Mouse (Mus musculus): ENCODE measurements at regions not wholly inside any gene's neighbourhood (a gene's known extent, or its start where the extent isn't known, plus 50 kb on each side); places are given as distances from the start of the nearest gene placed in this dataset.
"Not testable (repeated sequence)": the region's sequence is repeated elsewhere in the genome, so short reads cannot be mapped to it uniquely, and the experiment has no call there.

GRCm38 (mm10) chr2:133738839-133739430 lies 187.0 kb downstream of the Bmp2 start:
- no peak for DNase-seq (ENCODE audit: low read depth, low spot score)

- no peak for DNase-seq (ENCODE audit: low read depth, low spot score)
These were observed 196.5 kb downstream of the Bmp2 start for GRCm38 (mm10) chr2:133748493-133748892.

DNA sequence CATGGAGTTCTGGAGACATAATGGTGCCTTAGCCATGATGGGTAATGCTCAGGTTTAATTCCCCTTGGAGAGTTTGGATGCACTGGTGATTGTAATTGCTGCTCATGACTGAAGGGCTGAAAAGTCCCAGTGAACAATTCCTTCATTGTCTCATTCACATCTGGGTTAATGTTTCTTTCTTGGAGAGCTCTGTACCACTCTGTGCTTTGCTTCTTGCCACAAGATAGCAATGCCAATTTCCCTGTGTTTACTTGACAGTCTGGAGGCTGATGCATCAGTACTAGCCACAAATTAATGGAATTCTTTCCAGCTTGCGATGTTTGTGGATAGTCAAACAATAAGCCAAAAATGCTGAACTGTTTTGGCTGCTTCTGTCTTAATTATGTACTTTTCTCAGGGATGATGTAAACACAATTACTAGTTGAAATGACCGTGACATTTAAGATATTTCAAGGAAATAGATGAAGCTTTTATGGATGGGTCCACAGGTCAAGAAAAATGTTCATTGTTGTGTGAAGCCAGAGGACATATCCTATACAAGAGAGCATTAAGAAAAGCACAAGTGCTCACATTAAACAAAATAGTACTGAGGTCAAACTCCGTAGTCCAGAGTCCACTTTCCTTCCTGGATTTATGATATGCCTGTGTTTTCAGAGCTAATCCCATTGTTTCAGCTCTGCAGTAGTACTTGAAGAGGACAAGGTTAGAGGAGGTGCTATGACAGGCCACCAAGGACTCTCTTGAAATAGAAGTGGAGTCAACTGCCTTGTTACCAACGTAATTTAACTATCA lies 198.1 kb downstream of the Bmp2 start:
- no peak for DNase-seq (ENCODE audit: low read depth, low spot score)

DNA sequence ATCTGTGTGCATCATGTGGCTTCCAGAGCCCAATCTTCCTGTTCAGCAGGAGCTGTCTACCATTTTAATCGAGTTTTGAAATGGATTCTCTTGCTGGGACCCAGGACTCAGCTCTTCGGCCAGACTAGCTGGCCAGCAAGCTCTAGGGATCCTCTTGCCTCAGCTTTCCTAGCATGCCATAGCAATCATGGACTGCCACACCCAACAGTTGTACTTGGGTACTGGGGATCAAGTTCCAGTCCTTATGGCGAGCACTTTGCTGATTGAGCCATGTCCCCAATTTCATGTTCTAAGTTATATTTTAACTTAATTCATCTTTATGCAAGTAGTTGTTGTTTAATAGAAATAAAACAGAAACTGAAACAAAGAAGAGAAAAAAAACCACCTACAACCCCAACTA lies 202.1 kb downstream of the Bmp2 start:
- no peak for DNase-seq (ENCODE audit: low read depth, low spot score)

DNA sequence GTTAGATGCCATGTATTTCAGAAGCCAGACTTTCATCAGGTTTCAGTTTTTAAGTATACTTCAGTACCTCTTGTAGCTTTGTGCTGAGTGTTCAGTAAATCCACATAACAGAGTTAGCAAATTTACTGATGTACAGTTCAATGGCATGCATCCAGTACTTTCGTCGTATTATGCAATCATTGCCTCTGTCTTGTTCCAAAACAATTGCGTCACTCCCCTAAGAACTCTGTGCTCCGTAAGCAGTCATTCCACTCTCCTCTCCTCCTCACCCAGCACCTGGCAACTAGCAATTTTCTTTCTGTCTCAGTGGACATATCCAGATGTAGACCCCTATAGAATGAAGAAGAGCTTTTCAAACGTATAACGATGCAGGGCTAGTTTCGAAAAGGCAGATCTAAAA lies 209.5 kb downstream of the Bmp2 start:
- no peak for DNase-seq (ENCODE audit: low read depth, low spot score)

DNA sequence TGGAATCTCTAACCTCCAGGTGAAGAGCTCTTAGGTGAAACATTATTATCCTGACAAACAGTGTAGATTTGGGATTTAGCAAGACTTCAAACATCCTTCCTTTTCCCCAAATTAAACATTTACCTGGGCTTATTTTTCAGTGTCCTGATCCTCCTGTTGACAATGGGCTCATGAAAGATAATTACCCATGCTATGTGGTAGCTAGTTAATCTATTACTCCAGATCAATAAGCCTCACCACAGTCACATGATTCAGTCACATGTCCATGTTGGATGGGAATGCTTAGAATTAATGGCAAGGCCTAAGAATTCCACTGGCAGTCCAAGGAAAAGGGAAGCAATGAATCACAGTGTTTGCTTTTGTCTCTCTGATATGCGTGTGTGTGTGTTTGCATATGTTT lies 216.6 kb downstream of the Bmp2 start:
- DNase-seq (ENCODE audit: low read depth, low spot score) = no peak

DNA sequence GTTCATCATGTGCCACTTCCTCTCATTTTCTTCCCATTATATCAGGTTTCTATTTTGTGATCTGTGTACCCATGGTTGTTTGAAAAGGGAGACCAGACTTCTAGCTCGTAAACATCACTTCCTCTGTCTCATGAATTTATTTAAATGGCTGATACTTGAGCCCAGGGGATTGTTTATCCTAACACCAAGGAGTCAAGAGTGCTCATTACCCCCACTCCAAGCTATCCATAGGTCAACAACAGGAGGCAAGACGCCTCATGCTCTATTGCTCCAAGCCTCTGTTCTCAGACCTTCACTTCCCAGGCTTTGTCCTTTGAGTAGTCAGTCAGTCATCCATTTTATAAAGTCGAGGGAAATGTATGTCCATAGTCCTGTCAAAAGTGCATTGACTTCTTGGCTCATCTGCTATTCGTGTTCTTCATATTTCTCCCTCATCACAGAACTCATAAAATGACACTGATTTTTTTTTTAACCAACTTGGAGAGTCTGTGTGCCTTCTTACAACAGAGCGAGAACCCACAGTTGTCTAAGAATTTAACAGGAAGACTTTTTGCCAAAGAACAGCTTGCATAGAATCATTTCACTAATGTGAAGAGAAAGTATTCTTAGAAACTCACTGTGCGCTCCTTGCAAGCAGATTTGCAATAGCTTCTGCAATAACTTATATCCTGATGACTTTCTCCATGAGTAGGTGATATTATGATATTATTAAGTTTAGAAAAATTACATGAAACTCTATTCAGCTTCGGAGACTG lies 231.8 kb downstream of the Bmp2 start:
- no peak for DNase-seq (ENCODE audit: low read depth, low spot score)

DNA sequence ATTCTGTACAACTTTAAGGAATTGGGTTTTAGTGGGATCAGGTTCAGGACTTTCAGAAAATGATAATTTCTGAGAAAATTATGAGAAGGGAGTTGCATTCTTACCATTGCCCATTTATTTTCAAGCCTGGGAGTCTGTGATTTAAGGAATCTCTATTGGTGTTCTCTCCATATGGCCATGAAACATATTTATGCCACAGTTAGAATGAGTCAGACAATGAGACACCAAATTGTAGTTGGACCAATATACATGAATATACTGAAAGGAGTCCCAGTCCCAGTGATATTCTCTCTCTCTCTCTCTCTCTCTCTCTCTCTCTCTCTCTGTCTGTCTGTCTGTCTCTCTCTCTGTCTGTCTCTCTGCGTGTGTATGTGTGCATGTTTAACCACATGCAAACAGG lies 239.1 kb downstream of the Bmp2 start:
- DNase-seq (ENCODE audit: low read depth, low spot score) = no peak

DNA sequence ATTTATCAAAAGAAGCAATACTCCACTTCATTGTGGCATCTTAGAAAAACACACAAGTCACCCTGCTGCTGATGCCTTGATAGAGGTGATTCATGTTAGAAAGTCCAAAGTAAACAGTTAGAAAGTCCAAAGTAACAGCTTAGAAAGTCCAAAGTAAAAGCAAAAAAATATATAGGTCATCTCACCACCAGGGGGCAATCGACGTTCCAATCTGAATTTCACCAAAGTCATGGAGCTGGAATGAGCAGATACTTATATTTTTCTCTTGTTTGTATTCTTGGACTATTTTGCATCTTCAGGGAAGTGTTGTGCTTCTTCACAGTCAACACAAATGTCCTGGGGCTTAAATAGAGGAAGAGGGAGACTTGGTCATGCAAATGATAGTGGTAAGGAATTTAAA lies 241.3 kb downstream of the Bmp2 start:
- DNase-seq (ENCODE audit: low read depth, low spot score) = no peak

- no peak for DNase-seq (ENCODE audit: low read depth, low spot score)
These were observed 250.7 kb downstream of the Bmp2 start for GRCm38 (mm10) chr2:133802666-133803065.

DNA sequence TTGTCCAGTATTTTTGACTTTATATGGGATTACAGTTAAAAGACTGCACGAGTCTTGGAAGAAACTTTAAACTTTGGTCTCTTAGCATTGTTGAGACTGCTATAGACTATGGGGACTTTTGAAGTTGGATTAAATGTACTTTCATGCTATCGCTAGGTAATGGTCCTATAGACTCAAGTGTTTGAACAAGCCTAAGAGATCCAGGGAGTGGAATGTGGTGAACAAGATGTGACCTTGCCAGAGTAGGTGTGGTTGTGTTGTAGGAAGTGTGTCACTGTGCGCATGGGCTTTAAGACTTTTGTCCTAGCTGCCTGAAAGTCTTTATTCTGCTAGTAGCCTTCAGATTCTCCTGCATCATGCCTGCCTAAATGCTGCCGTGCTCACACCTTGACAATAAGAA lies 269.5 kb downstream of the Bmp2 start:
- no peak for DNase-seq (ENCODE audit: low read depth, low spot score)

DNA sequence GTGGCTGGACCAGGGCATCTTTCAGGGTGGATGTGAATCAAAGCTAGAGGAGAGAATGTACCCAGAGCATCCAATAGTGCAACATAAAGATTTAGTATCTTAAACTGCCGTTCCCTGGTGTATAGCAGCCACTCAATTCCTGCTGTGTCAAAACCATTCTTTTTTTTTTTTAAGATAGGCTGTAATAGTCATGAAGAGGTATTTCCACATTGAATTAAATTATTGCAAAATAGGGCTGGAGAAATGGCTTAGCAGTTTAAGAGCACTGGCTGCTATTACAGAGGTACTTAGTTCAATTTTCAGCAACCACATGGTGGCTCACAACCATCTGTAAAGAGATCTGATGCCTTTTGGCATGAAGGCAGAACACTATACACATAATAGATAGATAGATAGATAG lies 277.4 kb downstream of the Bmp2 start:
- DNase-seq (ENCODE audit: low read depth, low spot score) = no peak

DNA sequence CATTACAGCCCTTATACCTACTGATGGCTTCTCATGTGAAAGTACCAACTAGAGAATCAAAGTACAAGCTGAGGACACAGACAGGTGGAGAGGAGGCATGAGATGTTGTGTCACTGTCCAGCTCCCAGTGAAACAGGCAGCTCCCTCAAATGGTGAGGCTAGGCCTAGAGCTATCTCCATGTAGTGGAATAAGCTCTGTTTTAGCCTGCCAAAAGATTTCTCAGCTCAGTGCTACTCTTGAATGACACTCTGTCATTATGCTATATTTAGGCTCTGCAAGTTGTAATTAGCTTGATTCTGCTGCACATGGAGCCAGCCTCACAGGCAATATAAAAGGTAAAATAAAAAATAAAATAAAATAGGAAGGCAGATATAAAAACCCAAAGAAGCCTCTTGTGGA lies 298.5 kb downstream of the Bmp2 start:
- no peak for DNase-seq (ENCODE audit: low read depth, low spot score)

- not testable (repeated sequence) for DNase-seq (ENCODE audit: low read depth, low spot score)
These were observed 323.0 kb downstream of the Bmp2 start for GRCm38 (mm10) chr2:133874982-133875381.

DNA sequence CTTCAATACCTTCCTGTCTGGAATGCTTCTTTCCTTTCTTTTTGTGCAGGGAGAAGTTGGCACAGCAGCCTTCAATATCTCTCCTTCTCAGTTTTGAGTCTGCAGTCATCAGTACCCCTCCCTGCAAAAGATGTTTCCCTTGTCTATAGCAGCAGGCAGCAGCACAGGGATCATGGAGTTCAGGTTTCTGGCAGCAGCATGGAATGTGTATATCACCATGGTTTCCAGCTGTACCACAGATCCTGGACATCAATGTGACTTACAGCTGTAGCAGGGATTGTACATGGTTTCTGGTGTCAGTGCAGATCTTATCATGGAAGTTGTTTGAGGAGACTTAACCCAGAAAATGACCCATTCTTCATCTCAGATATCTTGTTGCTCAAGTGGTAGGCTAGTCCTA lies 331.7 kb downstream of the Bmp2 start:
- DNase-seq (ENCODE audit: low read depth, low spot score) = no peak

DNA sequence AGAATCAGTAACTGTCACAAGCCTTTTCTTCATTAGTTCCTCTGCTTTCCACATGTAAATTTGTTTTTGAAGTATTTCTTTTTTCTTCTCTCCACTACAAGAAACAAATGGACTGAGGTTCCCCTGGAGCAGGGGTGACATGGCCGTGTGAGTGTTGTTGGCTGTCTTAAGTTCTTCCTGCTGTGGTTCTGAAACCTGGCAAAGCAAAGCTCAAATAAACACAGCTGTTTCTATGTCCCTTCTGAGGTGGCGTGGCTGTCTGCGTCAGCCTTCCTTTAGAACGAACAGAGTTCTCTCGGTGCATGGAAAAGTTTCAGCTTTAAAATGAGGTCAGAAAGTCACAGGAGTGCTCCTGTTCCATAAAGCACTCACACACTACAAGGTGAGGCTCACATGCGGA lies 354.3 kb downstream of the Bmp2 start:
- no peak for DNase-seq (ENCODE audit: low read depth, low spot score)
